Mouse (Mus musculus): ENCODE measurements around the gene Chgb. TPM values are rescaled to one million over a fixed set of nuclear protein-coding genes. Genes with fewer than 3 reads are reported as not detected.

The Chgb gene
- polyA plus RNA-seq, 1 experiment from 2014 or later: 53.1 TPM

DNA sequence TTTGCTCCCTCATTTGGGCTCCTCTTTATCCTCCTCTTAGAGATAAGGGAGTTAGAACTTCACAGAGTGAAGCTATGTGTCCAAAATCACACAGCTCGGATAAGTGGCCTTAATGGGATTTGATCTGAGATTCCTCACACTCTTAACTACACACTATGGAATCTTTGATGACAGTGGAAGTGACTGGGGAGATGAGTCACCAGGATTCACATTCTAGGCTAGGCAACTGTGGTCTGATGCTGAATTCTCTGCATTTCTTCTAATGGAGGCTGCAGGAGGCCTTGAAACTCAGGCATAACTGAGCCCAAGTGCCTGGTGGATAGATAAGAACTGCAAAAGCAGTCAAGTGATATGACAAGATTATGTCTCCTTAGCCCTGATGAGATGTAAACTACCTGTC lies 10.3 kb upstream of the Chgb start:
- no peak for ATAC-seq
- Histone ChIP-seq H3K9me3 (no peaks in the 10 kb centered on the region), H3K4me1 (replicated peaks) (no peaks in the 10 kb centered on the region), H3K27ac (no peak overlapping the region), H3K27me3 (replicated peaks) (no peaks in the 10 kb centered on the region), H3K4me2 (replicated peaks) (no peak overlapping the region), H3K9ac (no peak overlapping the region), H3K4me3 (replicated peaks) (no peak overlapping the region), H3K36me3 (no peaks in the 10 kb centered on the region)
- WGBS: 69% methylated on average over 1 of the region's 1 CpGs

DNA sequence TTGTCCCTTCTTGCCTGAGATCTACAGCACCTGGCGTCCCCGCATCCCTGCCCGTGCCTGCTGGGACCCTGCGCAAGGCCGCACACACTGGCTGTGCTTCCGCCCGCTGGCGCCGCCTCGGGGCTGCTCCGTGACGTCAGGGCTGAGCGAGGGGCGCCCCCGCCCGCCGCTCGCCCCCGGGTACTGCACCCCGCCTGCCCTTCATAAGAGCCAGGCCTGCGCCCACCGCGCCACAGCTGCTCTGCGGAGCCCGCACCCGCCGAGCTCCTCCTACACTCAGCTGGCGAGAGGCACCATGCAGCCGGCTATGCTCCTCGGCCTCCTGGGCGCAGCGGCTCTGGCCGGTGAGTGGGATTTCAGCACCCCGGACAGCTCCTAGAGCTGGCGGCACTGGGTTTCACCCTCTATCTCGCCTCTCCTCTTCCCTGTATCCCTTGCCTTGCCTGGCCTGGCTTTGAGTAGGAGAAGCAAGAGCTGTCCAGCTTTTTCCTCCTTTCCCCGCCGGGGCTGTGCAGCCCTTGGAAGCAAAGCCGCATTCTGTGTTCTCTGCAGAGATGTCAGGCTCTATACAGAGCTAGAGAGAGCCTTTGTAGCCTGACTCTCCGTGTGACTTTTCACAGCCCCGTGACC lies 476 bp downstream of the Chgb start:
- 0 out of 2 replicates have a peak, but pooled peaks cover 3% of the 10 kb centered on the region for H3K27me3 ChIP-seq (replicated peaks)
- H3K9me3 ChIP-seq: no peaks in the 10 kb centered on the region
- H3K4me3 ChIP-seq (replicated peaks): peak overlapping the region; percentile 39
- H3K4me2 ChIP-seq (replicated peaks): peak overlapping the region; percentile 88
- peaks cover 5% of the 10 kb centered on the region; the same call in 1 of the 2 replicates for H3K4me1 ChIP-seq (replicated peaks)
- no peak overlapping the region for H3K9ac ChIP-seq
- no peaks in the 10 kb centered on the region for H3K36me3 ChIP-seq
- H3K27ac ChIP-seq: no peak overlapping the region
- ATAC-seq: peak; percentile 99
- WGBS: under 1% methylated on average over 41 of the region's 41 CpGs

DNA sequence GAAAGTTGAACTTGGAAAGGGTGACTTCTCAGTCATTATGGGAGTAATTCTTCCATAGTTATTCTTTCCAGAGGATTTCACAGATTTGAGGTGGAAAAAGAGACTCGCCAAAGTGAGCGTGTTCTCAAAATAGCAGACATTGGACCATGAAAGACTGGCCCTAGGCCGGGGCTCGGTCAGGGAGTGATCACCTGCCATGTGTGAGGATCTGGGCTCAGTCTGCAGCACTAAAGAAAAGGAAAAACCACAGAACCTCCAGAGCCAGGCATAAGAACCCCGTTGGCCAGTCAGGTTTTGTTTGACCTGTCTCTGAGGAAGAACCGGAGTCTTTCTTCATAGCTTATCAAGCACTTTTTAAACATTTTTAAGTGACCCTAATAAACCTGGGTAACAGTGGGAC lies 3.0 kb downstream of the Chgb start:
- 67% methylated on average over 6 of the region's 6 CpGs for WGBS
- Histone ChIP-seq H3K4me1 (replicated peaks) (peaks cover 5% of the 10 kb centered on the region; the same call in 1 of the 2 replicates), H3K4me3 (replicated peaks) (no peak overlapping the region), H3K27me3 (replicated peaks) (0 out of 2 replicates have a peak, but pooled peaks cover 3% of the 10 kb centered on the region), H3K4me2 (replicated peaks) (no peak overlapping the region), H3K9me3 (no peaks in the 10 kb centered on the region), H3K27ac (no peak overlapping the region), H3K9ac (no peak overlapping the region), H3K36me3 (no peaks in the 10 kb centered on the region)
- no peak for ATAC-seq

DNA sequence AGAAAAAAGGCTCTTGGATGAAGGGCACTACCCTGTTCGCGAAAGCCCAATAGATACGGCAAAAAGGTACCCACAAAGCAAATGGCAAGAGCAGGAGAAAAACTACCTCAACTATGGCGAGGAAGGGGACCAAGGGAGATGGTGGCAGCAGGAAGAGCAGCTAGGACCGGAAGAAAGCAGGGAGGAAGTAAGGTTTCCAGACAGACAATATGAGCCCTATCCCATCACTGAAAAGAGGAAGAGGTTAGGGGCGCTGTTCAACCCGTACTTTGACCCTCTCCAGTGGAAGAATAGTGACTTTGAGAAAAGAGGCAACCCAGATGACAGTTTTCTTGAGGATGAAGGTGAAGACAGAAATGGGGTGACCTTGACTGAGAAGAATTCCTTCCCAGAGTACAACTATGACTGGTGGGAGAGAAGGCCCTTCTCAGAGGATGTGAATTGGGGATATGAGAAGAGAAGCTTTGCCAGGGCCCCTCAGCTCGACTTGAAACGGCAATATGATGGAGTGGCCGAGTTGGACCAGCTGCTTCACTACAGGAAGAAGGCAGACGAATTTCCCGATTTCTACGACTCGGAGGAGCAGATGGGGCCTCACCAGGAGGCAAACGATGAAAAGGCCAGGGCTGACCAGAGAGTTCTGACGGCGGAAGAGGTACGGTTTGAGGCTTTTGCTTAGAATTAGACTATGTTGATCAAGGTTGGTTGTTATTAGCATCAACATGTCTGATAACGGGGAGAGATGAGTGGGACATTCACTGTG lies 12.5 kb downstream of the Chgb start:
- H3K27me3 ChIP-seq (replicated peaks): no peaks in the 10 kb centered on the region
- H3K27ac ChIP-seq: no peak overlapping the region
- no peak overlapping the region for H3K9ac ChIP-seq
- no peak overlapping the region for H3K4me3 ChIP-seq (replicated peaks)
- 85% methylated on average over 19 of the region's 19 CpGs for WGBS
- no peaks in the 10 kb centered on the region for H3K36me3 ChIP-seq
- H3K4me2 ChIP-seq (replicated peaks): no peak overlapping the region
- no peaks in the 10 kb centered on the region for H3K9me3 ChIP-seq
- no peak for ATAC-seq
- no peaks in the 10 kb centered on the region for H3K4me1 ChIP-seq (replicated peaks)

DNA sequence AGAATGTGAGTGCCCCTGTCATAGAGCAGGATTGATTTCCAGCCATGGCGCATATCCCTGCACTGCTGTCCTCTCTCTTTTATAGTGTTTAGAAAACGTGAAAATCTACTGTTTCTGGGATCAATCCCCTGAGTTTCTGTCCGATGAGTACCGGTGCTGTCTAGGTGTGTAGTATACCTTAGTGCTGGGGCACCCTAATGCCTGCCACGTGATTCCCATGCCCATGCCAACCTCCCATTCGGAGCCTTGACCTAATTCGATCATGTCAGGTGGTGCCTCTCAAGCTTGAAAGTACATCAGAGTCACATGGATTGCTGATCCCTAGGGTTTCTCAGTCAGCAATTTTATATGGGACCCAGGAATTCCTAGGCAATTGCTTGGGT lies 13.1 kb downstream of the Chgb start:
- WGBS: 87% methylated on average over 7 of the region's 7 CpGs
- H3K4me3 ChIP-seq (replicated peaks): no peak overlapping the region

DNA sequence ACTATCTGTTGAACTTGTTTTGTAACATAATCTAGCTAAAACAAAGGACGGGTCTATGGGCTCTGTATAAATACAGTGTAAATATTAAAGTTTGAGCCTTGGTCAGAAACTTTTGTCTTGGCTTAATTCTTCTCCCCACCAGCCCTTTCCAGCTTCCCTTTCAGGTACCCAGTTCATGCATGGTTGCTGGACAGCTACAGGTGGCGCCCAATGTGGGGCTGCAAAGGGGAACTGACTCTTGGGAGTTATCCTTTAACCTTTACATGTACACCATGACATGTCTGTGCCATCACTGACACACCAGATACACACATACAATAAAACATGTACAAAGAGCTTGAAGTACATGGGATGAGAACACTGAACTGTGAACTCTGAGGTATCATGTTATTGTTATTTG lies 21.9 kb downstream of the Chgb start:
- no peak for ATAC-seq
- Histone ChIP-seq H3K4me1 (replicated peaks) (no peaks in the 10 kb centered on the region), H3K9me3 (no peaks in the 10 kb centered on the region), H3K27ac (no peak overlapping the region), H3K4me2 (replicated peaks) (no peak overlapping the region), H3K36me3 (peaks cover 14% of the 10 kb centered on the region), H3K9ac (no peak overlapping the region), H3K27me3 (replicated peaks) (no peaks in the 10 kb centered on the region), H3K4me3 (replicated peaks) (no peak overlapping the region)
- WGBS: 86% methylated on average over 2 of the region's 2 CpGs

More for the DNA sequence above, 13.1 kb downstream of the Chgb start:
- H3K9me3 ChIP-seq: no peaks in the 10 kb centered on the region
- H3K9ac ChIP-seq: no peak overlapping the region
- H3K4me2 ChIP-seq (replicated peaks): no peak overlapping the region
- ATAC-seq: no peak
- H3K4me1 ChIP-seq (replicated peaks): no peaks in the 10 kb centered on the region
- H3K36me3 ChIP-seq: no peaks in the 10 kb centered on the region
- H3K27me3 ChIP-seq (replicated peaks): no peaks in the 10 kb centered on the region
- H3K27ac ChIP-seq: no peak overlapping the region

DNA sequence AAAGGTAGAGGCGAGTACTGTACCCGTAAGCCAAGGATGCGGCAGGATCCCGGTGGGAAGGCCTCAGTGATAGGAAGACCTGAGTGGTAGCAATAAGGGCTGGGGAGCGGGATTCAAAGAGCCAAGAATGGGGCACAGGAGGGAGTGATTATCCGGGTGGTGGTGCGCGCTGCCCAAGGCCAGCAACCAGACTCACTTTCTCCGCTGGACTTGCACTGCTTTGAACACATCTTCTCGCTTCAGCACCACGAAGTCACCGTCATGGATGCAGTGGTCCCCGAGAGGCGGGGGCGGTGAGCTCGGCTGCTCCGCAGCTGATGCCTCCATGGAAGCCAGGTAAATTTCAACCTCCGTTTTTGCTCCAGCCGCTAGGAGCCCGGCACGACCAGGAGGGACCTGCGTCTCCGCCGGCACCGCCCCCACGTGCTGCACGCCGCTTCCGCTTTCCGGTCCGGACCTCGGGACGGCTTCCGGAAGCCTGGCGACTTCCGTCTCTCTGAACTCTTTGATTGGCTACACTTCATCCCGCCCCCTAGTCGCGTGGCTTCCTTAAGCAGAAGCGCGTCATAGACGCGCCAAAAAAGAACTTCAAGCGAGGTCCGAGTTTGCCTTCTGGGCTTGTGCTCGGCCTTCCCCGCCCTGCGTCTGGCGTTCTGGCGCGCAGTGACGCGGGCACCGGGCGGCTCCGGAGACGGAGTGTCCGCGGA lies 34.7 kb downstream of the Chgb start, which contains the start of the genes Trmt6 and Mcm8:
TSS of gene Trmt6 (minus strand) at position 448 of the 707 bp plus-strand sequence.
TSS of gene Mcm8 (plus strand) at position 534 of the 707 bp plus-strand sequence.
- Histone ChIP-seq H3K36me3 (0 out of 2 replicates have a peak, but pooled peaks cover 3% of the 10 kb centered on the region), H3K9me3 (no peaks in the 10 kb centered on the region), H3K4me3 (replicated peaks) (peak within 1 kb of the TSS; percentile 79), H3K4me1 (replicated peaks) (0 out of 2 replicates have a peak, but pooled peaks cover 2% of the 10 kb centered on the region), H3K9ac (peak within 1 kb of the TSS; percentile 76), H3K27me3 (replicated peaks) (no peaks in the 10 kb centered on the region), H3K27ac (peak within 1 kb of the TSS; percentile 87), H3K4me2 (replicated peaks) (peak within 1 kb of the TSS; percentile 85)
- peak; percentile 100 for ATAC-seq
- WGBS: under 1% methylated on average over 59 of the region's 59 CpGs

DNA sequence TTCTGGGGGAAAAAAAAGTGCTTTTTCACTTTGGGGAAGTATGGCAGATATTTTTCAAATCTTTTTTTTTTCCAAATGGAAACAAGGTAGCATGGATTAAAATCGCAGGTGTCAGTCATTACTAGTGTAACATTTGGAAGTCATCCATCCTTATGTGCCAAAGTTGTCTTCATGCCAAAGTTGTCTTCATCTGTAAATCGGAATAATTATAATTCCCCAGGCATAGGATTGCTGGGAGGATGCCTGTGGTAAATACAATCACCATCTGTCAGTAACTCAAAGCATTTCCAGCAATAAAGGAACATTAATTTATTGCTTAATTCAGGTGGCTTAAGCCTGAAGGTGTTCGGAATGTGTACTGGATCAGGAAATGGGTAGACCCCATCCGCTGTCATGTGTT lies 60.0 kb downstream of the Chgb start:
- H3K4me2 ChIP-seq (replicated peaks): no peak overlapping the region
- no peak for ATAC-seq
- no peak overlapping the region for H3K4me3 ChIP-seq (replicated peaks)
- H3K27me3 ChIP-seq (replicated peaks): no peaks in the 10 kb centered on the region
- H3K4me1 ChIP-seq (replicated peaks): 0 out of 2 replicates have a peak, but pooled peaks cover under 1% of the 10 kb centered on the region
- no peak overlapping the region for H3K9ac ChIP-seq
- H3K36me3 ChIP-seq: no peaks in the 10 kb centered on the region
- no peaks in the 10 kb centered on the region for H3K9me3 ChIP-seq
- WGBS: 95% methylated on average over 4 of the region's 4 CpGs
- H3K27ac ChIP-seq: no peak overlapping the region

Other genes starting within 250 kb of the Chgb start
- 22.3 and 28.8 TPM in 2 replicates for gene Gpcpd1, start 193.5 kb upstream of the Chgb start, polyA plus RNA-seq (2015; fragmentation: Nextera tagmentation; extraction: Ambion mirVana)
- 13.6 and 14.2 TPM in 2 replicates for gene Shld1, start 94.3 kb upstream of the Chgb start, polyA plus RNA-seq (2015; fragmentation: Nextera tagmentation; extraction: Ambion mirVana)
- gene Trmt6, start 34.8 kb downstream of the Chgb start, polyA plus RNA-seq (2015; fragmentation: Nextera tagmentation; extraction: Ambion mirVana): 30.0 and 40.0 TPM in 2 replicates
- gene Mcm8, start 34.9 kb downstream of the Chgb start, polyA plus RNA-seq (2015; fragmentation: Nextera tagmentation; extraction: Ambion mirVana): 11.0 and 11.9 TPM in 2 replicates
- gene Crls1, start 65.4 kb downstream of the Chgb start, polyA plus RNA-seq (2015; fragmentation: Nextera tagmentation; extraction: Ambion mirVana): 30.7 and 33.9 TPM in 2 replicates
- 9.8 and 10.9 TPM in 2 replicates for gene Lrrn4, start 99.6 kb downstream of the Chgb start, polyA plus RNA-seq (2015; fragmentation: Nextera tagmentation; extraction: Ambion mirVana)
- gene Fermt1, start 164.6 kb downstream of the Chgb start, polyA plus RNA-seq (2015; fragmentation: Nextera tagmentation; extraction: Ambion mirVana): 45.1 and 46.1 TPM in 2 replicates

All from intestine, embryonic 15.5 days (tissue).